Mouse (Mus musculus): ENCODE results near the gene Pcp4l1. TPM values are rescaled to one million over a fixed set of nuclear protein-coding genes. Genes with fewer than 3 reads are reported as not detected.

Pcp4l1 gene
- total and polyA plus RNA-seq, 2 experiments from 2014 or later = 48.7 to 164 TPM

DNA sequence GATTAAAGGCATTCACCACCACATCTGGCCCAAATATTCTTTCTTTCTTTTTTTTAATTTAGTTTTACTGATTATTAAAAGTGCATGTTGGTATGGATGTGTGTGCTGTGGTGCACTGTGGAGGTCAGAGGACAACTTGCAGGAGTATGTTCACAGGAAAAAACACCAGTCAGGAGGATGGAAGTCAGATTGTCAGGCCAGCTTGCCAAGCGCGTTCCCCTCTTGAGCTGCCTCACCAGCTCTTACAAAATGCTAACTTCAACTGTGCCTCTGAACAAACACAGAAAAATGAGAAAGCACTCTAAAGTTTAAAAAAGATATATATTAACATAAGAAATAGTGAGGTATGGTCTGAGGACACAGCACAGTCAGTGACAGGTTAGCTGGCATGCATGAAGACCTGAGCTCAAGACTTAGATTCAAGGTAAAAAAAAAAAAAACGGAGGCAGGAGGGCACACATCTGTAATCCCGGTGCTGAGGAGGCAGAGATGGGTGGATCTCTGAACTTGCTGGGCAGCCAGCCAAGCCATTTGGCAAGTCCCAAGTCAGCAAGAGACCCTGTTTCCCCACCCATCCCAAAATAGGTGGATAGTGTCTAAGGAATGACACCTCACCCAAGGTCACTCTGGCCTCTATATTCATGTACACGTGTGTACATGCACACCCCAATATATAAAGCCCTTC, 16.4 kb downstream of the Pcp4l1 start:
- ATAC-seq (ENCODE audit: insufficient read depth, low read depth) (no peak), DNase-seq (ENCODE audit: low spot score) (no peak)
- Histone ChIP-seq H3K4me2 (ENCODE audit: low read depth, low read length) (no peak overlapping the region), H3K36me3 (replicated peaks; ENCODE audit: control insufficient read depth, insufficient read depth, low read length) (no peaks in the 10 kb centered on the region), H3K9me3 (replicated peaks; ENCODE audit: control insufficient read depth, low read length) (no peaks in the 10 kb centered on the region), H3K27ac (ENCODE audit: low read depth) (0 out of 2 replicates have a peak overlapping the region, but pooled peaks have one; percentile 11), H3K4me1 (ENCODE audit: control insufficient read depth, insufficient read depth) (peaks cover 23% of the 10 kb centered on the region), H3K27me3 (ENCODE audit: control insufficient read depth, insufficient read depth, low read length) (no peaks in the 10 kb centered on the region), H3K4me3 (ENCODE audit: low read depth, low read length) (no peak overlapping the region), H3K9ac (replicated peaks; ENCODE audit: low read depth, low read length) (no peak overlapping the region)
- no peak for TF ChIP-seq EP300 (IDR thresholded peaks at IDR 0.05; ENCODE audit: low read depth)
- no peak for TF ChIP-seq CTCF (IDR thresholded peaks at IDR 0.05; ENCODE audit: low read depth)
- 36% methylated on average over 5 of the region's 5 CpGs for WGBS

- peaks cover 6% of the 10 kb centered on the region; the same call in 1 of the 2 replicates for H3K36me3 ChIP-seq (replicated peaks; ENCODE audit: control insufficient read depth, insufficient read depth, low read length)
- TF ChIP-seq CTCF (IDR thresholded peaks at IDR 0.05; ENCODE audit: low read depth) (no peak), EP300 (IDR thresholded peaks at IDR 0.05; ENCODE audit: low read depth) (no peak)
- over 99% methylated on average over 8 of the region's 8 CpGs for WGBS
- H3K27me3 ChIP-seq (ENCODE audit: control insufficient read depth, insufficient read depth, low read length) = no peaks in the 10 kb centered on the region
- no peak overlapping the region for H3K4me3 ChIP-seq (ENCODE audit: low read depth, low read length)
- DNase-seq (ENCODE audit: low spot score) (no peak), ATAC-seq (ENCODE audit: insufficient read depth, low read depth) (no peak)
- H3K9me3 ChIP-seq (replicated peaks; ENCODE audit: control insufficient read depth, low read length) = no peaks in the 10 kb centered on the region
- no peak overlapping the region for H3K27ac ChIP-seq (ENCODE audit: low read depth)
- no peak overlapping the region for H3K4me2 ChIP-seq (ENCODE audit: low read depth, low read length)
- H3K4me1 ChIP-seq (ENCODE audit: control insufficient read depth, insufficient read depth) = 0 out of 2 replicates have a peak, but pooled peaks cover 17% of the 10 kb centered on the region
- H3K9ac ChIP-seq (replicated peaks; ENCODE audit: low read depth, low read length) = no peak overlapping the region
Observed at GRCm38 (mm10) chr1:171172779-171173178, 23.3 kb downstream of the Pcp4l1 start.

DNA sequence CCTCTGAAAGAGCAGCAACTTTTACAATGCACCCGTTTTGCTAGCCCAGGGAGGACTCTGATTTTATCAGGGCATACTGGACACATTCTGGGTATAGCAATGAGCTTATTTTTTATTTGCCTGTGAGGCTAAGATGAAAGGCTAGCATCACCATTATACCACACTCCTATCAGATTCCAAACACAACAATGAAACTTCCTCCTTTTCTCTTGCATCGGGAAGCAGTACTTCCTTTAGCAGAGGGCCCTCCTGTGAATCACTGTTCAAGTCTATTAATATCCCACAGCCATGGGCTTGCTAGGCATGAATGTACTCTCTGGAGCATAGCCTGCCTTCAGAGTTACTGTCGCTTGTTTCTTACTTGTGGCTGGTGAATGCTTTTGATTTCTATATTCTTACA, 24.9 kb downstream of the Pcp4l1 start:
- H3K27me3 ChIP-seq (ENCODE audit: control insufficient read depth, insufficient read depth, low read length) = no peaks in the 10 kb centered on the region
- peaks cover 6% of the 10 kb centered on the region; the same call in 1 of the 2 replicates for H3K36me3 ChIP-seq (replicated peaks; ENCODE audit: control insufficient read depth, insufficient read depth, low read length)
- no peak overlapping the region; the same call in 1 of the 2 replicates for H3K9ac ChIP-seq (replicated peaks; ENCODE audit: low read depth, low read length)
- WGBS = 28% methylated on average over 3 of the region's 3 CpGs
- peak overlapping the region; percentile 84 for H3K27ac ChIP-seq (ENCODE audit: low read depth)
- ATAC-seq (ENCODE audit: insufficient read depth, low read depth) (peak; percentile 85), DNase-seq (ENCODE audit: low spot score) (peak; percentile 80)
- TF ChIP-seq EP300 (IDR thresholded peaks at IDR 0.05; ENCODE audit: low read depth) (peak; percentile 23; the same call in 1 of the 2 replicates), CTCF (IDR thresholded peaks at IDR 0.05; ENCODE audit: low read depth) (no peak)
- 0 out of 2 replicates have a peak, but pooled peaks cover 17% of the 10 kb centered on the region for H3K4me1 ChIP-seq (ENCODE audit: control insufficient read depth, insufficient read depth)
- no peak overlapping the region for H3K4me2 ChIP-seq (ENCODE audit: low read depth, low read length)
- H3K9me3 ChIP-seq (replicated peaks; ENCODE audit: control insufficient read depth, low read length) = no peaks in the 10 kb centered on the region
- no peak overlapping the region for H3K4me3 ChIP-seq (ENCODE audit: low read depth, low read length)

DNA sequence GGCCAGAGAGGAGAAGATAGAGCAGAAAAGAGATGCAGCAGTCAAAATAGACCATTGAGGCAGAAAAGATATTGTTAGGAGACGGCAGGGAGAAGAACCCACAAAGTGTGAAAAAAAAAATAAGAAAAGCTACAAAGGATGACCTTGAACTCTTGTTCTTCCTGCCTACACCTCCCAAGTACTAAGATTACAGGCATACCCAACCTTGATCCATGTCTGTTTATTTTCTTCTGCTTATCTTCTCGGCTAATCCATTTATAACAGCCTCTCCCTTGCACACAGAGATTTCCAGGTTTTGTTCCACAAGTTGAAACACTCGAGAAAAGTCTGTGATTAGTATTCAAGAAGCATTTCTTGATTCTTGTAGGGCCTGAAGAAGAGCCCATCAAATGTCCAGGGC, 26.2 kb downstream of the Pcp4l1 start:
- peaks cover 6% of the 10 kb centered on the region; the same call in 1 of the 2 replicates for H3K36me3 ChIP-seq (replicated peaks; ENCODE audit: control insufficient read depth, insufficient read depth, low read length)
- DNase-seq (ENCODE audit: low spot score) (no peak), ATAC-seq (ENCODE audit: insufficient read depth, low read depth) (no peak)
- 0 out of 2 replicates have a peak, but pooled peaks cover 17% of the 10 kb centered on the region for H3K4me1 ChIP-seq (ENCODE audit: control insufficient read depth, insufficient read depth)
- H3K4me3 ChIP-seq (ENCODE audit: low read depth, low read length) = no peak overlapping the region
- H3K27me3 ChIP-seq (ENCODE audit: control insufficient read depth, insufficient read depth, low read length) = no peaks in the 10 kb centered on the region
- 48% methylated on average over 3 of the region's 3 CpGs for WGBS
- no peak overlapping the region for H3K9ac ChIP-seq (replicated peaks; ENCODE audit: low read depth, low read length)
- no peaks in the 10 kb centered on the region for H3K9me3 ChIP-seq (replicated peaks; ENCODE audit: control insufficient read depth, low read length)
- TF ChIP-seq EP300 (IDR thresholded peaks at IDR 0.05; ENCODE audit: low read depth) = no peak
- TF ChIP-seq CTCF (IDR thresholded peaks at IDR 0.05; ENCODE audit: low read depth) = no peak
- no peak overlapping the region for H3K4me2 ChIP-seq (ENCODE audit: low read depth, low read length)
- peak overlapping the region; percentile 84 for H3K27ac ChIP-seq (ENCODE audit: low read depth)

GRCm38 (mm10) chr1:171168906-171169305, 27.2 kb downstream of the Pcp4l1 start:
- WGBS = 87% methylated on average over 12 of the region's 12 CpGs
- ATAC-seq (ENCODE audit: insufficient read depth, low read depth) (no peak), DNase-seq (ENCODE audit: low spot score) (no peak)
- TF ChIP-seq EP300 (IDR thresholded peaks at IDR 0.05; ENCODE audit: low read depth) = no peak
- no peak for TF ChIP-seq CTCF (IDR thresholded peaks at IDR 0.05; ENCODE audit: low read depth)
- Histone ChIP-seq H3K36me3 (replicated peaks; ENCODE audit: control insufficient read depth, insufficient read depth, low read length) (peaks cover 4% of the 10 kb centered on the region; the same call in 1 of the 2 replicates), H3K27me3 (ENCODE audit: control insufficient read depth, insufficient read depth, low read length) (no peaks in the 10 kb centered on the region), H3K9me3 (replicated peaks; ENCODE audit: control insufficient read depth, low read length) (no peaks in the 10 kb centered on the region), H3K9ac (replicated peaks; ENCODE audit: low read depth, low read length) (no peak overlapping the region), H3K27ac (ENCODE audit: low read depth) (no peak overlapping the region), H3K4me1 (ENCODE audit: control insufficient read depth, insufficient read depth) (0 out of 2 replicates have a peak, but pooled peaks cover 17% of the 10 kb centered on the region), H3K4me2 (ENCODE audit: low read depth, low read length) (no peak overlapping the region), H3K4me3 (ENCODE audit: low read depth, low read length) (no peak overlapping the region)

Data from heart, postnatal 0 days (tissue).